Mouse (Mus musculus) limb, embryonic 14.5 days (tissue): ENCODE results near the gene Set. TPM values are rescaled to one million over a fixed set of nuclear protein-coding genes. Genes with fewer than 3 reads are reported as not detected.

Experiments
- ATAC-seq: fragments of 200-750 bp; cut with Nextera tagmentation; 2 replicates; pipeline ENCODE4 v1.8.0; 2017; ENCODE audit warnings: low read depth, moderate number of reproducible peaks, moderate TSS enrichment; ENCODE audit not compliant: low FRiP score
- DNase-seq: peaks from one replicate; pipeline ENCODE4 v3.0.0-alpha.2; 2015; ENCODE audit warnings: low spot score
- H3K27ac ChIP-seq: fragments of 300-500 bp; sonication (generic); replicated peaks from 2 replicates; pipeline ENCODE4 v1.5.1; 2014; ENCODE audit warnings: low read depth, mild to moderate bottlenecking, low read length, moderate library complexity, mixed read lengths
- H3K27me3 ChIP-seq: fragments of 300-500 bp; sonication (generic); 2 replicates; pipeline ENCODE4 v1.6.1; 2014; ENCODE audit warnings: low read length, mixed read lengths; ENCODE audit not compliant: control insufficient read depth, insufficient read depth
- H3K36me3 ChIP-seq: fragments of 300-500 bp; sonication (generic); 2 replicates; pipeline ENCODE4 v1.6.1; 2014; ENCODE audit warnings: mild to moderate bottlenecking, low read length, moderate library complexity, mixed read lengths; ENCODE audit not compliant: control insufficient read depth, insufficient read depth
- H3K4me1 ChIP-seq: fragments of 300-500 bp; sonication (generic); 2 replicates; pipeline ENCODE4 v1.6.1; 2014; ENCODE audit warnings: antibody characterized with exemption, low read length, mixed read lengths; ENCODE audit not compliant: control insufficient read depth, insufficient read depth
- H3K4me2 ChIP-seq: fragments of 300-500 bp; sonication (generic); replicated peaks from 2 replicates; pipeline ENCODE4 v1.6.1; 2014; ENCODE audit warnings: low read depth, mild to moderate bottlenecking, low read length, moderate library complexity; ENCODE audit not compliant: severe bottlenecking
- H3K4me3 ChIP-seq: fragments of 300-500 bp; sonication (generic); replicated peaks from 2 replicates; pipeline ENCODE4 v1.5.1; 2014; ENCODE audit warnings: low read length
- H3K9ac ChIP-seq: fragments of 300-500 bp; sonication (generic); 2 replicates; pipeline ENCODE4 v1.6.1; 2014; ENCODE audit warnings: mild to moderate bottlenecking, low read depth, low read length, moderate library complexity; ENCODE audit not compliant: severe bottlenecking
- H3K9me3 ChIP-seq: fragments of 300-500 bp; sonication (generic); 2 replicates; pipeline ENCODE4 v1.6.1; 2016; ENCODE audit warnings: low read length; ENCODE audit not compliant: control insufficient read depth
- POLR2A ChIP-seq: fragments of 200-500 bp; IDR thresholded peaks from 2 replicates; pipeline ENCODE4 v1.8.0; 2012; ENCODE audit warnings: inconsistent platforms, mild to moderate bottlenecking, moderate library complexity, borderline replicate concordance; ENCODE audit not compliant: insufficient read depth, insufficient read length; ENCODE audit errors: extremely low read depth
- WGBS: fragments of 180-500 bp; shearing (Covaris S2); extraction: QIAGEN DNeasy Blood & Tissue Kit; methylation state at CpG from one replicate; pipeline ENCODE4 v1.1.7; 2014; 5-methylcytosine and 5-hydroxymethylcytosine counted together
- polyA plus RNA-seq, 2 experiments: library from polyadenylated mRNA; depleted of rRNA in 1 of 2; stranded (reverse) in 1 of 2; unstranded in 1 of 2; fragments of >200 nt; fragmentation: Nextera tagmentation in 1 of 2; extraction: Ambion mirVana in 1 of 2; gene quantifications; 2 replicates each; pipeline versions ENCODE4 v1.2.1 to v1.2.3; 2012 to 2014

The Set gene
- polyA plus RNA-seq, 2 experiments: 295 to 426 TPM

DNA sequence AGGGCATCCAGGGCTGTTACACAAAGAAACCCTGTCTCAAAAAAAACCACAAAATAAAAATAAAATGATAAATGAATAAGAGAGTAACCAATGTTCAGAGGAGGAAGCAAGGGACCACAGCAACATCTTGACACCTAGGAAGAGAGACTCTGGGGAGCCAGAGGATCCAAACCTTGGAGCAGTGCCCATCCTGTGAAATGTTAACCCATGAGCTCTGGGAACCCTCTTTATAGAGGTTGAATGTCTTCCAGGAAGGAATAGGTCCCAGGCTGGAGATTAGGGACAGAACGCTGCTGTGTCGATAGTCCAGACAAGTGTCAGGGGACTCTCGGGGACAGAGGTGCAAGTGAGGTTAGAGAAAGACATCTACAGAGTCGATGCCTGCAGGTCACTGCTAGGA is 63.1 kb downstream of the Set start:
- H3K4me3 ChIP-seq: no peak overlapping the region
- peaks cover 13% of the 10 kb centered on the region; the same call in 1 of the 2 replicates for H3K4me1 ChIP-seq
- H3K4me2 ChIP-seq: no peak overlapping the region
- no peak for ATAC-seq
- H3K9me3 ChIP-seq: no peaks in the 10 kb centered on the region
- H3K27me3 ChIP-seq: no peaks in the 10 kb centered on the region
- WGBS: 87% methylated on average over 4 of the region's 4 CpGs
- TF ChIP-seq POLR2A: no peak
- no peak overlapping the region for H3K27ac ChIP-seq
- DNase-seq: no peak
- H3K36me3 ChIP-seq: peaks cover 17% of the 10 kb centered on the region
- no peak overlapping the region for H3K9ac ChIP-seq

Other genes starting within 250 kb of the Set start
- gene Urm1, start 237.3 kb upstream of the Set start, polyA plus RNA-seq (2012; rRNA removed): 68.3 and 87.6 TPM in 2 replicates
- 26.3 and 28.3 TPM in 2 replicates for gene Urm1, start 237.3 kb upstream of the Set start, polyA plus RNA-seq (2014; fragmentation: Nextera tagmentation; extraction: Ambion mirVana)
- gene Cercam, start 188.2 kb upstream of the Set start, polyA plus RNA-seq (2012; rRNA removed): 53.7 and 75.9 TPM in 2 replicates
- gene Cercam, start 188.2 kb upstream of the Set start, polyA plus RNA-seq (2014; fragmentation: Nextera tagmentation; extraction: Ambion mirVana): 24.8 and 28.1 TPM in 2 replicates
- 84.6 and 88.0 TPM in 2 replicates for gene Odf2, start 168.2 kb upstream of the Set start, polyA plus RNA-seq (2012; rRNA removed)
- 42.3 and 47.0 TPM in 2 replicates for gene Odf2, start 168.2 kb upstream of the Set start, polyA plus RNA-seq (2014; fragmentation: Nextera tagmentation; extraction: Ambion mirVana)
- gene Gle1, start 122.0 kb upstream of the Set start, polyA plus RNA-seq (2012; rRNA removed): 42.0 and 42.3 TPM in 2 replicates
- 49.7 and 54.5 TPM in 2 replicates for gene Gle1, start 122.0 kb upstream of the Set start, polyA plus RNA-seq (2014; fragmentation: Nextera tagmentation; extraction: Ambion mirVana)
- 176 and 206 TPM in 2 replicates for gene Sptan1, start 91.8 kb upstream of the Set start, polyA plus RNA-seq (2012; rRNA removed)
- 150 and 153 TPM in 2 replicates for gene Sptan1, start 91.8 kb upstream of the Set start, polyA plus RNA-seq (2014; fragmentation: Nextera tagmentation; extraction: Ambion mirVana)
- gene Wdr34, start 8.5 kb upstream of the Set start, polyA plus RNA-seq (2012; rRNA removed): 44.0 and 53.5 TPM in 2 replicates
- 30.1 and 33.1 TPM in 2 replicates for gene Wdr34, start 8.5 kb upstream of the Set start, polyA plus RNA-seq (2014; fragmentation: Nextera tagmentation; extraction: Ambion mirVana)
- 24.8 and 26.9 TPM in 2 replicates for gene Pkn3, start 20.3 kb downstream of the Set start, polyA plus RNA-seq (2012; rRNA removed)
- 5.9 and 6.4 TPM in 2 replicates for gene Pkn3, start 20.3 kb downstream of the Set start, polyA plus RNA-seq (2014; fragmentation: Nextera tagmentation; extraction: Ambion mirVana)
- 53.2 and 68.8 TPM in 2 replicates for gene Zdhhc12, start 36.3 kb downstream of the Set start, polyA plus RNA-seq (2012; rRNA removed)
- 21.9 and 23.2 TPM in 2 replicates for gene Zdhhc12, start 36.3 kb downstream of the Set start, polyA plus RNA-seq (2014; fragmentation: Nextera tagmentation; extraction: Ambion mirVana)
- 60.3 and 79.9 TPM in 2 replicates for gene Zer1, start 67.2 kb downstream of the Set start, polyA plus RNA-seq (2012; rRNA removed)
- gene Zer1, start 67.2 kb downstream of the Set start, polyA plus RNA-seq (2014; fragmentation: Nextera tagmentation; extraction: Ambion mirVana): 9.7 and 11.0 TPM in 2 replicates
- 49.9 and 62.9 TPM in 2 replicates for gene Tbc1d13, start 76.4 kb downstream of the Set start, polyA plus RNA-seq (2012; rRNA removed)
- 10.4 and 10.7 TPM in 2 replicates for gene Tbc1d13, start 76.4 kb downstream of the Set start, polyA plus RNA-seq (2014; fragmentation: Nextera tagmentation; extraction: Ambion mirVana)
- gene Endog, start 114.1 kb downstream of the Set start, polyA plus RNA-seq (2012; rRNA removed): 18.5 and 24.7 TPM in 2 replicates
- 20.9 and 22.6 TPM in 2 replicates for gene Endog, start 114.1 kb downstream of the Set start, polyA plus RNA-seq (2014; fragmentation: Nextera tagmentation; extraction: Ambion mirVana)
- 69.1 and 73.7 TPM in 2 replicates for gene Spout1, start 121.1 kb downstream of the Set start, polyA plus RNA-seq (2012; rRNA removed)
- gene Spout1, start 121.1 kb downstream of the Set start, polyA plus RNA-seq (2014; fragmentation: Nextera tagmentation; extraction: Ambion mirVana): 75.6 and 79.9 TPM in 2 replicates
- 24.5 and 30.3 TPM in 2 replicates for gene Kyat1, start 148.5 kb downstream of the Set start, polyA plus RNA-seq (2012; rRNA removed)
- gene Kyat1, start 148.5 kb downstream of the Set start, polyA plus RNA-seq (2014; fragmentation: Nextera tagmentation; extraction: Ambion mirVana): 10.2 and 10.3 TPM in 2 replicates
- 18.8 and 26.3 TPM in 2 replicates for gene Lrrc8a, start 180.3 kb downstream of the Set start, polyA plus RNA-seq (2012; rRNA removed)
- gene Lrrc8a, start 180.3 kb downstream of the Set start, polyA plus RNA-seq (2014; fragmentation: Nextera tagmentation; extraction: Ambion mirVana): 47.2 and 53.8 TPM in 2 replicates
- 3.8 and 6.0 TPM in 2 replicates for gene Gm28035, start 183.2 kb downstream of the Set start, polyA plus RNA-seq (2012; rRNA removed)
- gene Gm28035, start 183.2 kb downstream of the Set start, polyA plus RNA-seq (2014; fragmentation: Nextera tagmentation; extraction: Ambion mirVana): 0.11 and 0.23 TPM in 2 replicates
- 11.7 and 12.8 TPM in 2 replicates for gene Phyhd1, start 208.8 kb downstream of the Set start, polyA plus RNA-seq (2012; rRNA removed)
- 5.0 and 5.1 TPM in 2 replicates for gene Phyhd1, start 208.8 kb downstream of the Set start, polyA plus RNA-seq (2014; fragmentation: Nextera tagmentation; extraction: Ambion mirVana)
- gene Gm28038, start 223.7 kb downstream of the Set start, polyA plus RNA-seq (2012; rRNA removed): not detected in 2 replicates
- not detected in 2 replicates for gene Gm28038, start 223.7 kb downstream of the Set start, polyA plus RNA-seq (2014; fragmentation: Nextera tagmentation; extraction: Ambion mirVana)
- 13.8 and 19.0 TPM in 2 replicates for gene Dolk, start 229.0 kb downstream of the Set start, polyA plus RNA-seq (2012; rRNA removed)
- 31.0 and 32.4 TPM in 2 replicates for gene Dolk, start 229.0 kb downstream of the Set start, polyA plus RNA-seq (2014; fragmentation: Nextera tagmentation; extraction: Ambion mirVana)
- gene Nup188, start 229.0 kb downstream of the Set start, polyA plus RNA-seq (2012; rRNA removed): 55.6 and 73.6 TPM in 2 replicates
- gene Nup188, start 229.0 kb downstream of the Set start, polyA plus RNA-seq (2014; fragmentation: Nextera tagmentation; extraction: Ambion mirVana): 39.8 and 42.6 TPM in 2 replicates